Mouse (Mus musculus): ENCODE results near the gene Stk38. TPM values are rescaled to one million over a fixed set of nuclear protein-coding genes. Genes with fewer than 3 reads are reported as not detected.
A peak's percentile ranks its signal among the peaks of the same experiment; 100 is the strongest.

Stk38 gene
- 100 to 1,000 TPM; 193 to 792 (median 580) TPM for total RNA-seq (2018; cell fraction: chromatin; rRNA removed)
- total RNA-seq (2018; cell fraction: cytosol; rRNA removed) = 10 to 100 TPM; 41.5 to 90.6 (median 71.6) TPM
- 100 to 1,000 TPM; 124 to 452 (median 250) TPM for total RNA-seq (2018; cell fraction: nucleus; rRNA removed)
- polyA plus RNA-seq (2018) = 50.4 to 96.1 TPM (median 84.7 TPM) in 3 replicates

DNA sequence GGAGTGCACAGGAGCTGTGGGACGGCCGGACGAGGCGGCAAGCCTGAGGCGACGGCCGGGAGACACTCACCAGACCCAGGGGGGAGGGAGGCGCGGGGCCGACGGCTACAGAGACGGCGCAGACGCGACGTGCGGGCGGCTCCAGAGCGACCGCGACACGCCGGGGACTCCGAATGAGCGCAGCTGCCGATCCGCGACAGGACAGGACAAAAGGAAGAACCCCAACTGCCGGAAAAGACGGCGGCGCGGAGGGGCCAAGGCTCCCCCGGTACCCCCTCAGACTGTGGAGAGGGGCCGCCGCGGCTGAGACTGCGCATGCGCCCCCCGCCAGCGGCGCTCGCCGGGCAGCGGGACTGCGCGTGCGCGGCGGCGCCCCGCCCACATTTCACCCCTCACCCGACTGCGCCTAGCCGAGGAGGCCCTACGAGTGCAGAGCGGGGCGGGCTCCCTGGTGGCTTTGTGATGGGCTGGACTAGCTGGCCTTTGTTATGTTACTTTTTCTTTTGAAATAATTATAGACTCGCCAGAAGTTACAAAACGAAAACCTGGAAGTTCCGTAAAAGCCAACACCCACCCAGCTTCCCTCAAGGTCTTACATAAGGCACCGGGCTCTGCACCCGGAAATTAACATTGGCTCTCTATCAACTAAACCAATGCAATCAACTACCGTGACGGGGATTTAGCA, at the start of gene Stk38:
Gene Stk38 (minus strand): TSS at position 355 of the 685 bp plus-strand sequence.
- Histone ChIP-seq H3K4me3 (ENCODE audit: inconsistent target) (peak within 1 kb of the TSS; percentile 100), H3K79me2 (ENCODE audit: inconsistent target) (peaks cover 47% of the 10 kb centered on the region), H3K36me3 (ENCODE audit: inconsistent target) (no peaks in the 10 kb centered on the region), H3K27ac (peak within 1 kb of the TSS; percentile 93)
- WGBS (ENCODE audit: missing documents) = under 1% methylated on average over 63 of the region's 65 CpGs

GRCm38 (mm10) chr17:29057361-29057890, 49.6 kb upstream of the Stk38 start:
- Histone ChIP-seq H3K36me3 (ENCODE audit: inconsistent target) (no peaks in the 10 kb centered on the region), H3K4me3 (ENCODE audit: inconsistent target) (no peak overlapping the region), H3K79me2 (ENCODE audit: inconsistent target) (no peaks in the 10 kb centered on the region), H3K27ac (no peak overlapping the region)
- WGBS (ENCODE audit: missing documents) = 89% methylated on average over 11 of the region's 11 CpGs

- H3K27ac ChIP-seq = no peak overlapping the region
- H3K4me3 ChIP-seq (ENCODE audit: inconsistent target) = no peak overlapping the region
- 17% methylated on average over 8 of the region's 8 CpGs for WGBS (ENCODE audit: missing documents)
- no peaks in the 10 kb centered on the region for H3K79me2 ChIP-seq (ENCODE audit: inconsistent target)
- H3K36me3 ChIP-seq (ENCODE audit: inconsistent target) = no peaks in the 10 kb centered on the region
Observed at GRCm38 (mm10) chr17:29056699-29057151, 48.9 kb upstream of the Stk38 start.

- no peaks in the 10 kb centered on the region for H3K36me3 ChIP-seq (ENCODE audit: inconsistent target)
- no peak overlapping the region for H3K4me3 ChIP-seq (ENCODE audit: inconsistent target)
- whole genome bisulfite sequencing (ENCODE audit: missing documents) = 26% methylated on average over 7 of the region's 7 CpGs
- H3K79me2 ChIP-seq (ENCODE audit: inconsistent target) = no peaks in the 10 kb centered on the region
- H3K27ac ChIP-seq = no peak overlapping the region
Observed at GRCm38 (mm10) chr17:29056207-29056606, 48.4 kb upstream of the Stk38 start.

DNA sequence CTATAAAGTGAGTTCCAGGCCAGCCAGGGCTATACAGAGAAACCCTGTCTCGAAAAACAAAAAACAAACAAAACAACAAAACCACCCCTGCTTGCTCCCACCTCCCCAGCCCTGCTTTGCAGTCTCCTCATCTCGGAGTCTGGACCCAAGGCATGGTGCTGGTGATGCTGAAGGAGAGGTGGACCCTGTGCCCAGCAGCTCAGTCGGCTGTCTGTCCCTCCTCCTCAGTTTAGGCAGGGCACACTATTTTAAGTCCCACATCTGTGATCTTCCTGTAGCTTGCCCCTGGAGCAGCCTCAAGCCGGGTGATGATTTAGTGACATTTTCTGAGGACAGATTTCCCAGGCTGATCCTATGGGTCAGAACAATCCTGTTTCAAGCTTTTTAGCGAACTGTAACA, 47.8 kb upstream of the Stk38 start:
- no peak overlapping the region for H3K4me3 ChIP-seq (ENCODE audit: inconsistent target)
- 80% methylated on average over 5 of the region's 5 CpGs for WGBS (ENCODE audit: missing documents)
- H3K27ac ChIP-seq = no peak overlapping the region
- H3K36me3 ChIP-seq (ENCODE audit: inconsistent target) = no peaks in the 10 kb centered on the region
- H3K79me2 ChIP-seq (ENCODE audit: inconsistent target) = no peaks in the 10 kb centered on the region

GRCm38 (mm10) chr17:29054429-29054828, 46.6 kb upstream of the Stk38 start:
- Histone ChIP-seq H3K4me3 (ENCODE audit: inconsistent target) (no peak overlapping the region), H3K79me2 (ENCODE audit: inconsistent target) (no peaks in the 10 kb centered on the region), H3K27ac (peak overlapping the region; percentile 38), H3K36me3 (ENCODE audit: inconsistent target) (no peaks in the 10 kb centered on the region)
- 86% methylated on average over 6 of the region's 6 CpGs for WGBS (ENCODE audit: missing documents)

DNA sequence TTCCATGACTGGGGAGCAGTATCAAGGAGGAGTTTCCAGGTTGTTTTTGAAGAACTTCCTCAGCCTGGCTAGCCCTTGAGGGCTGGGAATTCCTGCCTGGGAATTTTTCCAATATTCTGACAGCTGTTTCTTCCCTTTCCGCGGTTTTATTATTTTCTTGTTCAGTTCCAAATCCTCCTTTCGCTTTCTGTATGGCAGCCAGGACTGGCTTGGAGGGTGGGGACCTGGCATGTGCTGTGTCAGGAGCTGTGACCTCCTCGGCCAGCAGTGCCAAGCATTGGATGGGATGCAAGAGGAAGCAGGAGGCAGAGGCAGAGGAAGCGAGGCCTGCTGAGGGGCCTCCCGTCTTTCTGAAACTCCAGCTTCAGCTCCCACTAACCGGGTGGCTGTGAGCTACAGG, 46.0 kb upstream of the Stk38 start:
- Histone ChIP-seq H3K79me2 (ENCODE audit: inconsistent target) (no peaks in the 10 kb centered on the region), H3K36me3 (ENCODE audit: inconsistent target) (no peaks in the 10 kb centered on the region), H3K4me3 (ENCODE audit: inconsistent target) (no peak overlapping the region), H3K27ac (peak overlapping the region; percentile 38)
- 17% methylated on average over 7 of the region's 7 CpGs for WGBS (ENCODE audit: missing documents)

GRCm38 (mm10) chr17:29053067-29053466, 45.3 kb upstream of the Stk38 start:
- no peak overlapping the region for H3K27ac ChIP-seq
- 90% methylated on average over 6 of the region's 6 CpGs for WGBS (ENCODE audit: missing documents)
- no peaks in the 10 kb centered on the region for H3K36me3 ChIP-seq (ENCODE audit: inconsistent target)
- H3K4me3 ChIP-seq (ENCODE audit: inconsistent target) = no peak overlapping the region
- H3K79me2 ChIP-seq (ENCODE audit: inconsistent target) = no peaks in the 10 kb centered on the region

DNA sequence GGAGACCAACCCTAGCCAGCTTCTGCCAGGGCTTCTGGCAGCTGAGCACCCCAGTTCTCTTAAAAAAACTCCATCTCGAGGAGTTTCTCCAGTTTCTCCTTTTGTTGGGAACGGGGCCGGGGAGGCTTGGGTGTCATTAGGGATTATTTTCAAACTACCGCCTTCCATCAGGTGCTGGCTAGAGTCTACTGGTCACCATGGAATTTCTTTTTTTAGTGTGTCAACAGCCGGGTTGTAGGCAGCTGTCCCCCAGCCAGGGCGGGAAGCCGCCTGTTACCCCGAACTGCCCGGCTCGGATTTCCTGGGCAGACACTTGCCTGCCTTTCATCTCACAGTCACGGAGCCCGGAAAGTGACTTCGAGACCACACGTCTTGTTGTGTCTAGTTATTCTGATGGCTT, 43.0 kb upstream of the Stk38 start:
- no peaks in the 10 kb centered on the region for H3K79me2 ChIP-seq (ENCODE audit: inconsistent target)
- no peak overlapping the region for H3K27ac ChIP-seq
- no peak overlapping the region for H3K4me3 ChIP-seq (ENCODE audit: inconsistent target)
- no peaks in the 10 kb centered on the region for H3K36me3 ChIP-seq (ENCODE audit: inconsistent target)
- WGBS (ENCODE audit: missing documents) = 42% methylated on average over 14 of the region's 14 CpGs

GRCm38 (mm10) chr17:29049923-29050322, 42.1 kb upstream of the Stk38 start:
- Histone ChIP-seq H3K27ac (no peak overlapping the region), H3K4me3 (ENCODE audit: inconsistent target) (no peak overlapping the region), H3K79me2 (ENCODE audit: inconsistent target) (no peaks in the 10 kb centered on the region), H3K36me3 (ENCODE audit: inconsistent target) (no peaks in the 10 kb centered on the region)
- WGBS (ENCODE audit: missing documents) = 98% methylated on average over 7 of the region's 7 CpGs

DNA sequence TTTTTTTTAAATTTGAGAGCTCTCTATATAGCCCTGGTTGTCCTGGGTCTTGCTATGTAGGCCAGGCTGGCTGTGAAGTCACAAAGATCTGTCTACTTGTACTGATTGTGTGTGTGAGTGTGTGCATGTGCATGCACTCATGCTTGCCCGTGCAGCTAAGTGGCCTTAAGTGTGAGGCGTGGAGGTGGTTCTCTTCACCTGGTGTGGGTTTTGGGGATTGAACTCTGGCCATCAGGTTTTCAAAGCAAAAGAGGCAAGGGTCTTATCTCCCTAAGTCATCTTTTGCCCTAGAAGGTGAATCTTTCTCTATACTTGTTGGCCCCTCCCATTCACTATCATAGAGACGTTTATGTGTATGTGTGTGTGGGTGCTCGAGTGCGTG, 41.7 kb upstream of the Stk38 start:
- WGBS (ENCODE audit: missing documents) = 70% methylated on average over 5 of the region's 5 CpGs
- Histone ChIP-seq H3K27ac (no peak overlapping the region), H3K36me3 (ENCODE audit: inconsistent target) (peaks cover 2% of the 10 kb centered on the region; the same call in 1 of the 2 replicates), H3K79me2 (ENCODE audit: inconsistent target) (no peaks in the 10 kb centered on the region), H3K4me3 (ENCODE audit: inconsistent target) (no peak overlapping the region)

DNA sequence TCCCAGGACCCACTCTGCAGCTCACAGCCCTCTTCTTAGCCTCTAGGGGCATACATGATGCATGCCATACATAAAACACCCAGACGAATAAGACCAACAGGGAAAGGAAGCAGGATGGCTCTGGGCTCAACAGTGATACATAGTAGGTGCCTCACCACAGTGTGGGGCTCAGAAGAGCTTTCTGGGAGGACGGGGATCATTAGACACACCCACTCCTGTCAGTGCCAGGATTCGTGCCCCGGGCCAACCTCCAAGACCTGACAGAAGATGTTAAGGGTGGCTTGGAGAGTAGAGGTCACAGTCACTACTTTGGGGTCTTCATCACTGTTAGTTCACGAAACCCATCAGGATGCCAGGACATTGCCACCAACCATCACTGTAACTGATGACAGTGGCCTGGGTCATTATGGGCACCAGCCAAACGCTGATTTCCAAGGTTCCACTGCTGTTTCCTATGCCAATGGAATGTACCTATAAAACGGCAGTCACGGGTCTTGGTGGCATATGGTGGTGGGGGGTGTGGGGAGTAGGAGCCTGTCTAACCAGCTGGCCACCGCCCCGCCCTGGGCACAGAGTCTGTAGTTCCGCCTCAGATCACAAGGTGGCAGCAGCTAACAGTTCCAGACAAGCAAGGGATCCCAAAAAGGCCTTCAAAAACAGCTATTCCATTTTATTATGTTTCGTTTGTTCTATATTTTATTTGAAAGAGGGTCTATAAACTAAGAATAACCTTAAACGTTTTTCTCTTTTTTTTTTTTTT, 41.1 kb upstream of the Stk38 start:
- no peaks in the 10 kb centered on the region for H3K79me2 ChIP-seq (ENCODE audit: inconsistent target)
- 29% methylated on average over 13 of the region's 13 CpGs for WGBS (ENCODE audit: missing documents)
- H3K27ac ChIP-seq = no peak overlapping the region
- peaks cover 8% of the 10 kb centered on the region; the same call in 1 of the 2 replicates for H3K36me3 ChIP-seq (ENCODE audit: inconsistent target)
- no peak overlapping the region for H3K4me3 ChIP-seq (ENCODE audit: inconsistent target)

DNA sequence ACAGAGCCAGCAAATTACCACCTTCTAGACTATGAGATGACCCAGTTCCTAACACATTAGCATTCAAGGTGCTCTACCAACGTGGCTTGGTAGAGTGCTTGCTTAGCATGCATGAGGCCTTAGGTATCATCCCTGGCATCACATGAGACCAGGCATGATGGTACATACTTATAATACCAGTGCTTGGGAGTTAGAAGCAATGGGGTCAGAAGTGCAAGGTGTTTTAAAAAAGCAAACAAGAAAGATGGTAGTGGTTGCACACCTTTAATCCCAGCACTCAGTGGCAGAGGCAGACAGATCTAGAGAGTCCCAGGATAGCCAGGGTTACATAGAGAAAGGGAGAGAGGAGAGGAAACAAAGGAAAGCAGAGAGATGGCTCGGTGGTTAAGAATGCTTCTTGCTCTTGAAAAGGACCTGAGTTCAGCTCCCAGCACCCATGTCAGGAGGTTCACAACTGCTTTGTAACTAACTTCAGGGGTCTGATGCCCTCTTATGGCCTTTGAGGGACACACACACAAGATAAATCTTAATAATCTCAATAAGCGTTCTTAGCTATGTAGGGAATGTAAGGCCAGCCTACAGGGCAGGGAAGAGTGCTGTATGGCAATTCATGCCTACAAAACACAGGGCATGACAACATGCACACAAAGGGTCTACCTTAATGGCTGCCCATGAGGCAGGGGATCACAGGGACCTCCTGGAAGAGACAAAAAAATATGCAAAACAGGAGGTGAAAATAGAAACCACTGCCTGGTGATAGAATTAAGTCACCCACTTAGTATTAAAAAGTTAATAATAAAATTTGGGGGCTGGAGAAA, 40.1 kb upstream of the Stk38 start:
- H3K27ac ChIP-seq = no peak overlapping the region
- H3K79me2 ChIP-seq (ENCODE audit: inconsistent target) = peaks cover 6% of the 10 kb centered on the region; the same call in 1 of the 2 replicates
- peaks cover 18% of the 10 kb centered on the region for H3K36me3 ChIP-seq (ENCODE audit: inconsistent target)
- H3K4me3 ChIP-seq (ENCODE audit: inconsistent target) = no peak overlapping the region
- WGBS (ENCODE audit: missing documents) = 90% methylated on average over 3 of the region's 3 CpGs

- Histone ChIP-seq H3K36me3 (ENCODE audit: inconsistent target) (peaks cover 27% of the 10 kb centered on the region), H3K4me3 (ENCODE audit: inconsistent target) (no peak overlapping the region), H3K27ac (no peak overlapping the region), H3K79me2 (ENCODE audit: inconsistent target) (peaks cover 17% of the 10 kb centered on the region; the same call in 1 of the 2 replicates)
- WGBS (ENCODE audit: missing documents) = 93% methylated on average over 3 of the region's 3 CpGs
Observed at GRCm38 (mm10) chr17:29046863-29047262, 39.1 kb upstream of the Stk38 start.
